Mouse (Mus musculus): Measurements from ENCODE around the gene Frmpd4. TPM values are rescaled to one million over a fixed set of nuclear protein-coding genes. Genes with fewer than 3 reads are reported as not detected.

Frmpd4 gene
- polyA plus RNA-seq, 1 experiment from 2014 or later = 0.43 TPM

DNA sequence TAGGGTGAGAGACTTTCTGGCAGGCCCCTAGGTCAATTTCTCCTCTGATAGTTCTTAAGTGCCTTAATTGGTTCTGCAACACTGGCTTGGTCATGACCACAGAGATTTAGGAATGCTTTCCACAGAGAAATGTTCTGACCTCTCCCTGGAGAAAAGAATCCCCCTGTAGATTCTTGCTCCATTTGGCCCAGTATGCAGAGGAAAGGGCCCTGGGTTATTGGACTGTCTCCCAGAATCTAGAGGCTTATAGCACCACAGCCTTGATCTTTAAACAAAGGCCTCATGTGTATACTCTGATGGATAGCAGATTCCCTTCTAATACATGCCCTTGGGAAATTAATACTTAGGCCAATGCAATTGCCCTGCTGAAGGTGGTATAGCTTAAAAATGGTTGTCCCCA, 667.5 kb downstream of the Frmpd4 start:
- Histone ChIP-seq H3K4me1 (replicated peaks; ENCODE audit: insufficient read depth, low read length) (no peaks in the 10 kb centered on the region), H3K27me3 (ENCODE audit: insufficient read depth, low read length) (no peaks in the 10 kb centered on the region), H3K9ac (ENCODE audit: low read depth, low read length) (no peak overlapping the region), H3K4me2 (ENCODE audit: low read length) (no peak overlapping the region), H3K36me3 (ENCODE audit: insufficient read depth, low read length) (no peaks in the 10 kb centered on the region), H3K27ac (no peak overlapping the region), H3K4me3 (replicated peaks; ENCODE audit: low read depth, low read length) (no peak overlapping the region), H3K9me3 (replicated peaks; ENCODE audit: low read length) (no peaks in the 10 kb centered on the region)
- TF ChIP-seq CTCF (IDR thresholded peaks at IDR 0.05; ENCODE audit: low read depth) = no peak
- no peak for ATAC-seq (replicated peaks; ENCODE audit: low FRiP score, low read depth)
- DNase-seq (ENCODE audit: low spot score) = peak; percentile 5

- DNase-seq (ENCODE audit: low spot score) (no peak), ATAC-seq (replicated peaks; ENCODE audit: low FRiP score, low read depth) (no peak)
- no peak for TF ChIP-seq CTCF (IDR thresholded peaks at IDR 0.05; ENCODE audit: low read depth)
- 66% methylated on average over 3 of the region's 3 CpGs for WGBS
- no peaks in the 10 kb centered on the region for H3K9me3 ChIP-seq (replicated peaks; ENCODE audit: low read length)
- no peaks in the 10 kb centered on the region for H3K4me1 ChIP-seq (replicated peaks; ENCODE audit: insufficient read depth, low read length)
- H3K4me3 ChIP-seq (replicated peaks; ENCODE audit: low read depth, low read length) = no peak overlapping the region
- H3K9ac ChIP-seq (ENCODE audit: low read depth, low read length) = no peak overlapping the region
- H3K27ac ChIP-seq = no peak overlapping the region
- no peaks in the 10 kb centered on the region for H3K27me3 ChIP-seq (ENCODE audit: insufficient read depth, low read length)
- H3K4me2 ChIP-seq (ENCODE audit: low read length) = no peak overlapping the region
- no peaks in the 10 kb centered on the region for H3K36me3 ChIP-seq (ENCODE audit: insufficient read depth, low read length)
Measured at GRCm38 (mm10) chrX:167901046-167901445, 676.0 kb downstream of the Frmpd4 start.

DNA sequence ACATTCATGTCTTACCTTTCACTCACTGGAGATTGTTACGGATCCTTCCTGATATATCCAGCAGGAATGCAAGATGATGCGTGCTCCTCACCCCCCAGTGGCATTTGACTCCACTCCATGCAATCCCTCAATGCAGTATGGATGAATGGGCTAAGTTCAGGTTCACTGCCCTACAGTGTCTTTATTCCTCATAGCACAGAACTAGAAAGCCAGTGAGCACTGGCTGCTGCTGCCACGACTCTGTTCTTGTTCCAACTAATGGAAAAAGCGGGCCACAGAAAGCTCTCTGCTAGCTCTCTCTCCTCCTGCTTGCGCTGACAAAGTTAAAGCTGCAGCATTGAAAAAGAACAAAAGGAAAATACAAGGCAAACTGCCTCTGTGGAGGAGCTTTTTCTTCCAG, 722.2 kb downstream of the Frmpd4 start:
- H3K9ac ChIP-seq (ENCODE audit: low read depth, low read length) = no peak overlapping the region
- no peaks in the 10 kb centered on the region for H3K9me3 ChIP-seq (replicated peaks; ENCODE audit: low read length)
- H3K27me3 ChIP-seq (ENCODE audit: insufficient read depth, low read length) = no peaks in the 10 kb centered on the region
- no peak overlapping the region for H3K27ac ChIP-seq
- no peak overlapping the region for H3K4me3 ChIP-seq (replicated peaks; ENCODE audit: low read depth, low read length)
- H3K36me3 ChIP-seq (ENCODE audit: insufficient read depth, low read length) = no peaks in the 10 kb centered on the region
- 55% methylated on average over 5 of the region's 5 CpGs for WGBS
- H3K4me2 ChIP-seq (ENCODE audit: low read length) = no peak overlapping the region
- DNase-seq (ENCODE audit: low spot score) (peak; percentile 2), ATAC-seq (replicated peaks; ENCODE audit: low FRiP score, low read depth) (no peak)
- TF ChIP-seq CTCF (IDR thresholded peaks at IDR 0.05; ENCODE audit: low read depth) = no peak
- H3K4me1 ChIP-seq (replicated peaks; ENCODE audit: insufficient read depth, low read length) = no peaks in the 10 kb centered on the region

GRCm38 (mm10) chrX:167832543-167832942, 744.5 kb downstream of the Frmpd4 start:
- no peaks in the 10 kb centered on the region for H3K36me3 ChIP-seq (ENCODE audit: insufficient read depth, low read length)
- TF ChIP-seq CTCF (IDR thresholded peaks at IDR 0.05; ENCODE audit: low read depth) = no peak
- ATAC-seq (replicated peaks; ENCODE audit: low FRiP score, low read depth) (no peak), DNase-seq (ENCODE audit: low spot score) (no peak)
- no peaks in the 10 kb centered on the region for H3K4me1 ChIP-seq (replicated peaks; ENCODE audit: insufficient read depth, low read length)
- no peak overlapping the region for H3K9ac ChIP-seq (ENCODE audit: low read depth, low read length)
- no peaks in the 10 kb centered on the region for H3K9me3 ChIP-seq (replicated peaks; ENCODE audit: low read length)
- H3K27me3 ChIP-seq (ENCODE audit: insufficient read depth, low read length) = no peaks in the 10 kb centered on the region
- no peak overlapping the region for H3K27ac ChIP-seq
- 78% methylated on average over 2 of the region's 2 CpGs for WGBS
- H3K4me3 ChIP-seq (replicated peaks; ENCODE audit: low read depth, low read length) = no peak overlapping the region
- no peak overlapping the region for H3K4me2 ChIP-seq (ENCODE audit: low read length)

- Histone ChIP-seq H3K27me3 (ENCODE audit: insufficient read depth, low read length) (no peaks in the 10 kb centered on the region), H3K9me3 (replicated peaks; ENCODE audit: low read length) (no peaks in the 10 kb centered on the region), H3K36me3 (ENCODE audit: insufficient read depth, low read length) (no peaks in the 10 kb centered on the region), H3K4me3 (replicated peaks; ENCODE audit: low read depth, low read length) (no peak overlapping the region), H3K27ac (no peak overlapping the region), H3K4me2 (ENCODE audit: low read length) (no peak overlapping the region), H3K4me1 (replicated peaks; ENCODE audit: insufficient read depth, low read length) (no peaks in the 10 kb centered on the region), H3K9ac (ENCODE audit: low read depth, low read length) (no peak overlapping the region)
- ATAC-seq (replicated peaks; ENCODE audit: low FRiP score, low read depth) (no peak), DNase-seq (ENCODE audit: low spot score) (no peak)
- TF ChIP-seq CTCF (IDR thresholded peaks at IDR 0.05; ENCODE audit: low read depth) = no peak
Measured at GRCm38 (mm10) chrX:167828456-167828855, 748.6 kb downstream of the Frmpd4 start.

DNA sequence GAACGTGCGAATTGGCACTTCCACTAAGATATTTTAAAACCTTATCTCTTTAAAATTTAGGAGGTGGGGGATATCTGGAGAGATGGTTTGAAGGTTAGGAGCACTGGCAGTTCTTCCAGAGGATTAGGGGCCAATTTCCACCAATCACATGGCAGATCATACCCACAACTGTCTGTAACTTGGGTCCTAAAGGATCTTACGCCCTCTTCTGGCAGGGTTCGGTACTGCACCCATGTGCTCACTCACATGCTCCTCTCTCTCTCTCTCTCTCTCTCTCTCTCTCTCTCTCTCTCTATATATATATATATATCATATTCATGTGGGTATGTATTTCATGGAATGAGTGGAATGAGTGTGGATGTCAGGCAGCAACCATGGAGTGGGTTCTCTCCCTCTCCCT, 759.7 kb downstream of the Frmpd4 start:
- peak; percentile 56 for TF ChIP-seq CTCF (IDR thresholded peaks at IDR 0.05; ENCODE audit: low read depth)
- no peak overlapping the region for H3K4me3 ChIP-seq (replicated peaks; ENCODE audit: low read depth, low read length)

DNA sequence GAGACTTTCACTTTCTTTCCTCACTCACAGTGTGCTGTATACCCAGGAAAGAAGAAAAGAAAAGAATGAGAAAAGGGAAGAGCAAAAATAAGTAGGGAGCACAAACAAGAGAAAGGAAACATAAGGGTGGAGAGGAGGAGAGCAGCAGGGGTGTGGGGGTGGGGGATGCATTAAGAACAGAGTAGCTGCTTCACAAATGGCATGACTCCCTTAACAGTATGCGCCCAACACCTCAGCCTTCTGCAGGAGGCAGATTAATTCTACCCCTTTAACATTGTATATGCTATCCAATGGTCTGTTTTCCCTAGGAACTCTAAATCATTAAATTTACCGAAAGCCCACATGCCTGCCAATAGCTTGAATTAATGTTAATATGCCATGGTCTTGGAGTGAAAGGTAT, 766.9 kb downstream of the Frmpd4 start:
- Histone ChIP-seq H3K4me1 (replicated peaks; ENCODE audit: insufficient read depth, low read length) (no peaks in the 10 kb centered on the region), H3K9ac (ENCODE audit: low read depth, low read length) (no peak overlapping the region), H3K27ac (no peak overlapping the region), H3K9me3 (replicated peaks; ENCODE audit: low read length) (no peaks in the 10 kb centered on the region), H3K36me3 (ENCODE audit: insufficient read depth, low read length) (no peaks in the 10 kb centered on the region), H3K4me2 (ENCODE audit: low read length) (no peak overlapping the region), H3K4me3 (replicated peaks; ENCODE audit: low read depth, low read length) (no peak overlapping the region), H3K27me3 (ENCODE audit: insufficient read depth, low read length) (no peaks in the 10 kb centered on the region)
- no peak for TF ChIP-seq CTCF (IDR thresholded peaks at IDR 0.05; ENCODE audit: low read depth)
- WGBS = 82% methylated on average over 2 of the region's 2 CpGs
- no peak for DNase-seq (ENCODE audit: low spot score)
- no peak for ATAC-seq (replicated peaks; ENCODE audit: low FRiP score, low read depth)

More for the DNA sequence above, 759.7 kb downstream of the Frmpd4 start:
- H3K27ac ChIP-seq = no peak overlapping the region
- H3K27me3 ChIP-seq (ENCODE audit: insufficient read depth, low read length) = no peaks in the 10 kb centered on the region
- no peaks in the 10 kb centered on the region for H3K36me3 ChIP-seq (ENCODE audit: insufficient read depth, low read length)
- no peak for DNase-seq (ENCODE audit: low spot score)
- no peaks in the 10 kb centered on the region for H3K4me1 ChIP-seq (replicated peaks; ENCODE audit: insufficient read depth, low read length)
- no peak overlapping the region for H3K4me2 ChIP-seq (ENCODE audit: low read length)
- ATAC-seq (replicated peaks; ENCODE audit: low FRiP score, low read depth) = no peak
- whole genome bisulfite sequencing = 49% methylated on average over 4 of the region's 4 CpGs
- no peak overlapping the region for H3K9ac ChIP-seq (ENCODE audit: low read depth, low read length)
- H3K9me3 ChIP-seq (replicated peaks; ENCODE audit: low read length) = no peaks in the 10 kb centered on the region
